Mouse (Mus musculus) hindbrain, postnatal 0 days (tissue): Measurements from ENCODE around the gene Dnaja2. TPM values are rescaled to one million over a fixed set of nuclear protein-coding genes. Genes with fewer than 3 reads are reported as not detected.

Experiments
- ATAC-seq: fragments of 200-750 bp; cut with Nextera tagmentation; 2 replicates; pipeline ENCODE4 v1.8.0; 2017; ENCODE audit warnings: mild to moderate bottlenecking, moderate TSS enrichment, moderate library complexity
- DNase-seq: peaks from one replicate; pipeline ENCODE4 v3.0.0-alpha.2; 2015; ENCODE audit warnings: low spot score
- H3K27ac ChIP-seq: fragments of 300-500 bp; sonication (generic); 2 replicates; pipeline ENCODE4 v1.5.1; 2014; ENCODE audit warnings: mild to moderate bottlenecking
- H3K27me3 ChIP-seq: fragments of 300-500 bp; sonication (generic); 2 replicates; pipeline ENCODE4 v1.6.1; 2014; ENCODE audit warnings: low read length, mixed read lengths; ENCODE audit not compliant: insufficient read depth
- H3K36me3 ChIP-seq: fragments of 300-500 bp; sonication (generic); 2 replicates; pipeline ENCODE4 v1.6.1; 2014; ENCODE audit warnings: low read length, mixed read lengths; ENCODE audit not compliant: insufficient read depth
- H3K4me1 ChIP-seq: fragments of 300-500 bp; sonication (generic); 2 replicates; pipeline ENCODE4 v1.6.1; 2014; ENCODE audit warnings: antibody characterized with exemption, low read length, mixed read lengths; ENCODE audit not compliant: insufficient read depth
- H3K4me2 ChIP-seq: fragments of 300-500 bp; sonication (generic); 2 replicates; pipeline ENCODE4 v1.6.1; 2014; ENCODE audit warnings: low read depth, mild to moderate bottlenecking, low read length, moderate library complexity, mixed read lengths
- H3K4me3 ChIP-seq: fragments of 300-500 bp; sonication (generic); 2 replicates; pipeline ENCODE4 v1.5.1; 2014; ENCODE audit warnings: low read length
- H3K9ac ChIP-seq: fragments of 300-500 bp; sonication (generic); replicated peaks from 2 replicates; pipeline ENCODE4 v1.6.1; 2014; ENCODE audit warnings: mild to moderate bottlenecking, low read length, moderate library complexity, mixed read lengths
- H3K9me3 ChIP-seq: fragments of 300-500 bp; sonication (generic); 2 replicates; pipeline ENCODE4 v1.6.1; 2016; ENCODE audit warnings: low read length, mixed read lengths
- CTCF ChIP-seq: IDR thresholded peaks from 2 replicates; pipeline ENCODE4 v1.5.1; 2016; ENCODE audit warnings: antibody characterized with exemption, control low read depth, low read depth
- WGBS: fragments of 180-500 bp; shearing (Covaris S2); extraction: QIAGEN DNeasy Blood & Tissue Kit; methylation state at CpG from one replicate; pipeline ENCODE4 v1.1.7; 2014; 5-methylcytosine and 5-hydroxymethylcytosine counted together
- polyA plus RNA-seq: library from polyadenylated mRNA; unstranded; fragments of >200 nt; fragmentation: Nextera tagmentation; extraction: Ambion mirVana; gene quantifications from 2 replicates; pipeline ENCODE4 v1.2.1, GENCODE M21; 2015
- total RNA-seq: library from RNA; depleted of rRNA; stranded (reverse); fragments of >200 nt; gene quantifications from 2 replicates; pipeline ENCODE4 v1.2.3, GENCODE M21; 2014; rRNA removed

The Dnaja2 gene
- total and polyA plus RNA-seq, 2 experiments from 2014 or later = 43.9 to 156 TPM

DNA sequence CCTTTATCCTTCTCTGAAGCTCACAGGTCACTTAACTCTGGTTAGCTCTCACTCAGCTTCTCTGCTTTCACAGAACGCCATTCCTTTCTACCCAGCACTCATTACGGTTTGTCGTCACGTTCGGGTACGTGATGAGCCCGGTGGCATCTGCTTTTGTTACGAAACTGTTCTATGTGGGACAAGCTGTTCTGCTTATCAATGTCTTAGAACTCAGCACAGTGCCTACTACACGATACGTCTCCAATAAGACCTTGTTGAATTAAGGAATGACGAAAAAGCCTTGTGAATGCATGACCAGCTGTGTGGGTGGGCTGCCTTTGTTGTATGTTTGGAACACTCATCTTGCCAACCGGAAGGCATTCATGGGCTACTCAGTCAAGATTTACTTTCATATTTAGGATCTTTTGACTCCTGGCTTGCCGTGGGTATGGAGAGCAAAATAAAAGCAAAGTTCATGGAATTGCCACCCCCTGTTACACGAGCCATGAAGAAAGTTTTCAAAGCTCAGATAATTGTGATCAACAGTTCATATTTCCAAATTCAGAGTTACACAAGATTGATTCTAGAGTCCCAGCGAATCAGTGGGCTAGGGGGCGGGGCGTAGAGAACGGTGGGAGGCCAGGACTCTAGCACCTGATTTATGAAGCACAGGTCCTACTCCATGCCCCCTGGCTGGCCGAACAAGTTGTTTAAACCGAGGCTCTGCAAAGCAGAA lies 67.1 kb downstream of the Dnaja2 start:
- TF ChIP-seq CTCF = no peak
- Histone ChIP-seq H3K9me3 (no peaks in the 10 kb centered on the region), H3K4me1 (no peaks in the 10 kb centered on the region), H3K36me3 (no peaks in the 10 kb centered on the region), H3K27ac (no peak overlapping the region), H3K4me2 (no peak overlapping the region), H3K4me3 (no peak overlapping the region), H3K27me3 (no peaks in the 10 kb centered on the region), H3K9ac (no peak overlapping the region)
- DNase-seq (no peak), ATAC-seq (no peak)
- 62% methylated on average over 20 of the region's 20 CpGs for WGBS

Other genes with a start within 250 kb of the Dnaja2 start
- 0.16 TPM in 1 of 2 replicates, not detected in the other for gene Mylk3, start 169.0 kb downstream of the Dnaja2 start, total RNA-seq
- 0.19 and 0.26 TPM in 2 replicates for gene Mylk3, start 169.0 kb downstream of the Dnaja2 start, polyA plus RNA-seq
- gene 4921524J17Rik, start 122.5 kb downstream of the Dnaja2 start, total RNA-seq = 11.6 and 13.6 TPM in 2 replicates
- 43.0 and 47.4 TPM in 2 replicates for gene 4921524J17Rik, start 122.5 kb downstream of the Dnaja2 start, polyA plus RNA-seq
- 99.4 and 107 TPM in 2 replicates for gene Gpt2, start 62.8 kb downstream of the Dnaja2 start, total RNA-seq
- 43.2 and 46.4 TPM in 2 replicates for gene Gpt2, start 62.8 kb downstream of the Dnaja2 start, polyA plus RNA-seq
- gene Neto2, start 145.6 kb upstream of the Dnaja2 start, total RNA-seq = 111 and 122 TPM in 2 replicates
- 49.0 and 51.7 TPM in 2 replicates for gene Neto2, start 145.6 kb upstream of the Dnaja2 start, polyA plus RNA-seq